Mouse (Mus musculus) embryonic facial prominence, embryonic 14.5 days (tissue): ENCODE data around the gene Epop. TPM values are rescaled to one million over a fixed set of nuclear protein-coding genes. Genes with fewer than 3 reads are reported as not detected.

Source experiments
- ATAC-seq: fragments of 200-750 bp; cut with Nextera tagmentation; 2 replicates; pipeline ENCODE4 v1.8.0; 2017; ENCODE audit warnings: low read depth, moderate number of reproducible peaks, moderate TSS enrichment
- DNase-seq: peaks from one replicate; pipeline ENCODE4 v3.0.0-alpha.2; 2015; ENCODE audit warnings: low spot score
- H3K27ac ChIP-seq: fragments of 300-500 bp; sonication (generic); replicated peaks from 2 replicates; pipeline ENCODE4 v1.5.1; 2014; ENCODE audit warnings: low read depth, mild to moderate bottlenecking, low read length, moderate library complexity
- H3K27me3 ChIP-seq: fragments of 300-500 bp; sonication (generic); replicated peaks from 2 replicates; pipeline ENCODE4 v1.6.1; 2014; ENCODE audit warnings: low read length; ENCODE audit not compliant: control insufficient read depth, insufficient read depth
- H3K36me3 ChIP-seq: fragments of 300-500 bp; sonication (generic); 2 replicates; pipeline ENCODE4 v1.6.1; 2014; ENCODE audit warnings: low read length, mixed read lengths; ENCODE audit not compliant: control insufficient read depth, insufficient read depth
- H3K4me1 ChIP-seq: fragments of 300-500 bp; sonication (generic); 2 replicates; pipeline ENCODE4 v1.6.1; 2014; ENCODE audit warnings: antibody characterized with exemption, low read length; ENCODE audit not compliant: control insufficient read depth, insufficient read depth
- H3K4me2 ChIP-seq: fragments of 300-500 bp; sonication (generic); 2 replicates; pipeline ENCODE4 v1.6.1; 2014; ENCODE audit warnings: low read depth, mild to moderate bottlenecking, low read length, moderate library complexity, mixed read lengths
- H3K4me3 ChIP-seq: fragments of 300-500 bp; sonication (generic); 2 replicates; pipeline ENCODE4 v1.5.1; 2014; ENCODE audit warnings: low read depth, mild to moderate bottlenecking, low read length
- H3K9ac ChIP-seq: fragments of 300-500 bp; sonication (generic); 2 replicates; pipeline ENCODE4 v1.6.1; 2014; ENCODE audit warnings: low read depth, mild to moderate bottlenecking, low read length, moderate library complexity, mixed read lengths
- H3K9me3 ChIP-seq: fragments of 300-500 bp; sonication (generic); 2 replicates; pipeline ENCODE4 v1.6.1; 2016; ENCODE audit warnings: low read length; ENCODE audit not compliant: control insufficient read depth
- whole genome bisulfite sequencing: fragments of 180-500 bp; shearing (Covaris S2); extraction: QIAGEN DNeasy Blood & Tissue Kit; methylation state at CpG from one replicate; pipeline ENCODE4 v1.1.7; 2014; 5-methylcytosine and 5-hydroxymethylcytosine counted together
- polyA plus RNA-seq: library from polyadenylated mRNA; unstranded; fragments of >200 nt; fragmentation: Nextera tagmentation; extraction: Ambion mirVana; gene quantifications from 2 replicates; pipeline ENCODE4 v1.2.1, GENCODE M21; 2014

Epop gene
- polyA plus RNA-seq, 1 experiment from 2014 or later, result 2.4 TPM

DNA sequence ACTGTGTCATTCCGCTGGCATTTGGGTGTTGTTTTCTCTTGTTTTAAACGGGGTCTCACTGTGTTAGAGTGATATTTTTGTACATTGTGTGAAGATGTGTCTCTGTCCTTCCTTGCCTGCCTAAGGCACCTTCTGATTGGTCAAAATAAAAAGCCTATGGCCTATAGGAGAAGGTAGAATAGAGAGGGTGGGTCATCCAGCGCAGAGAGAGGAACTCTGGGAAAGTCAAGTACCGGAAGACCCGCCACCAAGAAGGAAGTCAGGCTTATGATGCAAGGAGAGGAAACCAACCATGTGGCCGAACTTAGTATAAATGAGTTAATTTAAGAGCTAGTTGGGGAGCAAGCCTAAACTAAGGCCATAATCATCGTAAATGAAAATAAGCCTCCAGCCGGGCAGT lies 30.4 kb downstream of the Epop start:
- H3K4me1 ChIP-seq, result no peaks in the 10 kb centered on the region
- no peak overlapping the region for H3K4me3 ChIP-seq
- ATAC-seq (no peak), DNase-seq (no peak)
- H3K27me3 ChIP-seq, result no peaks in the 10 kb centered on the region
- no peak overlapping the region for H3K27ac ChIP-seq
- 0 out of 2 replicates have a peak, but pooled peaks cover 8% of the 10 kb centered on the region for H3K9me3 ChIP-seq
- no peaks in the 10 kb centered on the region for H3K36me3 ChIP-seq
- 89% methylated on average over 8 of the region's 8 CpGs for WGBS
- no peak overlapping the region for H3K9ac ChIP-seq
- no peak overlapping the region for H3K4me2 ChIP-seq

DNA sequence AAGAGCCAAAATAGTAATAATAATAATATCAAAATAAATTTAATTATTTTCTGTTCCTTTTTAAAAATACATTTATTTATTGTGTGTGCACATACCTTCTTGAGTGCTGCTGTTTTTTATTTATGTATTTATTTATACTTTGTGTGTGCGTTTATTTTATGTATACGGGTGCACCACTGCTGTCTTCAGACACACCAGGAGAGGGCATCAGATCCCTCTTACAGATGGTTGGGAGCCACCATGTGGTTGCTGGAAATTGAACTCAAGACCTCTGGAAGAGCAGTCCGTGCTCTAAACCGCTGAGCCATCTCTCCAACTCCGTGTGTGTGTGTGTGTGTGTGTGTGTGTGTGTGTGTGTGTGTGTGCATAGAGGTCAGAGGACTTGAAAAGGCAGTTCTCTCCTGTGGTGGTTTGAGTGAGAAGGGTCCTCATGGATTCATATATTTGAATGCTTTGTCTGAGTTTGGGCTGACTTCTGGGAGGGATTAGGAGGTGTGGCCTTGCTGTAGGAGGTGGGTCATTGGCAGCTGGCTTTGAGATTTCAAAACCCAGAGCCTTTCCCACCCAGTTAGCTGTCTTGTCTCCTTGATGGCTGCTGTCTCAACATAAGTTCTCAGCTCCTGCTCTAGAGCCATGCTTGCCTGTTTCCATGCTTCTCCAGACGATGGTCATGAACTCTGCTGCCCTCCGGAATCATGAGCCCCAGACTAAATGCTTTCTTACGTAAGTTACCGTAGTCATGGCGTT lies 31.4 kb downstream of the Epop start:
- H3K9me3 ChIP-seq, result 0 out of 2 replicates have a peak, but pooled peaks cover 8% of the 10 kb centered on the region
- no peak for ATAC-seq
- H3K27ac ChIP-seq, result no peak overlapping the region
- H3K36me3 ChIP-seq, result no peaks in the 10 kb centered on the region
- H3K4me3 ChIP-seq, result no peak overlapping the region
- H3K4me2 ChIP-seq, result no peak overlapping the region
- no peak overlapping the region for H3K9ac ChIP-seq
- H3K27me3 ChIP-seq, result no peaks in the 10 kb centered on the region
- no peak for DNase-seq
- H3K4me1 ChIP-seq, result no peaks in the 10 kb centered on the region
- 76% methylated on average over 10 of the region's 10 CpGs for WGBS

DNA sequence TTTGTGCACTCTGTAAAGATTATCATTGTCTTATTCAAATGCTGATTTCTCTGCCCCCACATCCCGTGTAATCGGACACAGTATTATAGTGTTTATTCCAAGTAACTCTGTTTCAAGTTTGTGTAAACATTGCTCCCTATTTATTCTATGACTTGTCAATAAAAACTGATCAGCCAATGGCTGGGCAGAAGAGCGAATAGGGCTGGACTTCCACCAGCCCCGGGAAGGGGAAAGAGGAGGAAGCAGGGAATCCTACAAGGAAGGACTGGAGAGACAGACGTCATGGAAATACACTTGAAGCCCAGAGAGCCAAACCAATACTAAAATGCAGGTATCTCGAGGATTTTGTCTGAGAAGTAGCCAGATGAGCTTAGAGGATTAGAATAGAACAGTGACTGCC lies 35.4 kb downstream of the Epop start:
- no peak overlapping the region for H3K27ac ChIP-seq
- H3K4me2 ChIP-seq, result no peak overlapping the region
- H3K9ac ChIP-seq, result no peak overlapping the region
- H3K4me1 ChIP-seq, result no peaks in the 10 kb centered on the region
- no peak overlapping the region for H3K4me3 ChIP-seq
- no peak for ATAC-seq
- H3K9me3 ChIP-seq, result 0 out of 2 replicates have a peak, but pooled peaks cover 3% of the 10 kb centered on the region
- DNase-seq, result no peak
- H3K36me3 ChIP-seq, result no peaks in the 10 kb centered on the region
- 49% methylated on average over 6 of the region's 6 CpGs for WGBS
- H3K27me3 ChIP-seq, result no peaks in the 10 kb centered on the region

DNA sequence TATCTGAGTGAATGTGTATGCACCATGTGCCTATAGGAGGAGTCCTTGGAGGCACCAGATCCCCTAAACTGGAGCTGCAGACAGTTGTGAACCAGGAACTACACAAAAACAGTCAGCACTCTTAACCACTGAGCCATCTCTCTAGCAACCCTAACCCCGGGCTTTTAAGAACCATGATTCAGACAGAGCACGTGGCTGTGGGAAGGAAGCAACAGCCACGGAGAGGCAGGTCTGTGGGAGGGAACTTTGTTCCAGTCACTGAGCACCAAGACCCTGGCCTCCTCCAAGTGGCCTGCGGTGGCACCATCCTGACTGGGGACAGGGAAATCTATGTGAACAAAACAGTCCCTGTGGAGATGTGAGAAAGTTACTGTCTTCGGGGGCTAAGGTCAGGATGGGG lies 37.6 kb downstream of the Epop start:
- no peaks in the 10 kb centered on the region for H3K36me3 ChIP-seq
- WGBS, result 41% methylated on average over 5 of the region's 5 CpGs
- H3K27me3 ChIP-seq, result no peaks in the 10 kb centered on the region
- H3K4me3 ChIP-seq, result no peak overlapping the region
- DNase-seq (no peak), ATAC-seq (no peak)
- no peak overlapping the region for H3K27ac ChIP-seq
- 0 out of 2 replicates have a peak, but pooled peaks cover 2% of the 10 kb centered on the region for H3K9me3 ChIP-seq
- H3K4me2 ChIP-seq, result no peak overlapping the region
- no peaks in the 10 kb centered on the region for H3K4me1 ChIP-seq
- H3K9ac ChIP-seq, result no peak overlapping the region

DNA sequence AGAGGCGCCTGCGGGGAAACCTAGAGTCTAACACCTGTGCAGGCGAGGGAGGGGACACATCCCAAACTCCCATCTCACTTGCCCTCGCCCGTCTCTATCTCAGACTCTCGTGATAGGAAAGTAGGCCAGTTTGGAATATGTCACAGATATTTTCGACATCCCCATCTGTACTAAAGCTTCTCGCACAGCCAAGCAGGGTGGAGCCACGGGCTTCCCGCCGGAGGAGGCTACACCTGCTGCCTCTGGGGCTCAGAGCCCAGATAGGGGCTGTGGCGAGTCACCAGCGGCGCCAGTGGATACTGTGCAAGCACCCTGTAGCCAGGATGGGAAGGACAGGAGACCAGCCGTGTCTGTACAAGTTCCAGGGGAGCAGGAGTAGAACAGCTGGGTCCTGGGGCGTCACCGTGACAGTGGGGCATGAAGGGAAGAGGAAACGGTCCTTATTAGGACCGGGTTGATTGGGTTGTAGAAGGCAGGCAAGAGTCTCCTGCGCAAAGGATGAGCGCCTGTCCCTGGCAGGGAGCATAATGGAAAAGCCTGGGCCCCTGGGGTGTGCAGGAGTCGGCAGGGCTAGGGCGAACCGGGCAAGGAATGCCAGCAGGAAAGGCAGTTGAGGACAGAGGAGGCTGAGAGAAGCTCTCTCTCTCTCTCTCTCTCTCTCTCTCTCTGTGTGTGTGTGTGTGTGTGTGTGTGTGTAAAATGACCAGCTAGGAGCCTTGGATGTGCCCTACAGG lies 39.1 kb downstream of the Epop start:
- Histone ChIP-seq H3K27me3 (no peaks in the 10 kb centered on the region; the same call in 1 of the 2 replicates), H3K4me3 (no peak overlapping the region), H3K4me1 (no peaks in the 10 kb centered on the region), H3K36me3 (no peaks in the 10 kb centered on the region), H3K4me2 (no peak overlapping the region), H3K9ac (no peak overlapping the region), H3K27ac (no peak overlapping the region), H3K9me3 (0 out of 2 replicates have a peak, but pooled peaks cover 2% of the 10 kb centered on the region)
- 31% methylated on average over 24 of the region's 24 CpGs for WGBS
- ATAC-seq, result peak; percentile 39; the same call in 1 of the 2 replicates
- DNase-seq, result no peak

DNA sequence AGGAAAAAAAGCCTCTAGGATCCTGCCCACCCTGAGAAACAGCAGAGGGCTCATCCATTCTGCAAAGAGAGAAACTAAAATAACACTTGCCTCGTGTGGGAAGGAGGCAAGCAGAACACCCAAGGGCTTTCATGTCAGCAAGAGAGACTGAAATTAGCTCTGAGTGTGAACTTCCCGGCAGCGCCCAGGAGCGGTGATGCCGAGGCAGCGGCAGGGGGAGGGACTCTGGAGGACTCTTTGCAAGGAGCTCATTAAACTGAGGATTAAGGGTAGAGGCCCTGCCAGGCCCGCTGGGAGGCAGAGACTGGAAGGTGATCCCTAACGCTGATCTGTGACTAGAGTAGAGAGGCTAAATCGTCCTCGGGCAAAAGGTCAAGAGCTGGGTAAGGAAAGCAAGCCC lies 40.3 kb downstream of the Epop start:
- 0 out of 2 replicates have a peak, but pooled peaks cover under 1% of the 10 kb centered on the region for H3K9me3 ChIP-seq
- WGBS, result 2% methylated on average over 10 of the region's 10 CpGs
- no peak overlapping the region for H3K9ac ChIP-seq
- no peak overlapping the region for H3K4me2 ChIP-seq
- ATAC-seq (peak; percentile 39; the same call in 1 of the 2 replicates), DNase-seq (peak; percentile 69)
- no peaks in the 10 kb centered on the region for H3K4me1 ChIP-seq
- no peak overlapping the region for H3K27ac ChIP-seq
- no peaks in the 10 kb centered on the region for H3K36me3 ChIP-seq
- no peak overlapping the region for H3K4me3 ChIP-seq
- H3K27me3 ChIP-seq, result no peaks in the 10 kb centered on the region; the same call in 1 of the 2 replicates

DNA sequence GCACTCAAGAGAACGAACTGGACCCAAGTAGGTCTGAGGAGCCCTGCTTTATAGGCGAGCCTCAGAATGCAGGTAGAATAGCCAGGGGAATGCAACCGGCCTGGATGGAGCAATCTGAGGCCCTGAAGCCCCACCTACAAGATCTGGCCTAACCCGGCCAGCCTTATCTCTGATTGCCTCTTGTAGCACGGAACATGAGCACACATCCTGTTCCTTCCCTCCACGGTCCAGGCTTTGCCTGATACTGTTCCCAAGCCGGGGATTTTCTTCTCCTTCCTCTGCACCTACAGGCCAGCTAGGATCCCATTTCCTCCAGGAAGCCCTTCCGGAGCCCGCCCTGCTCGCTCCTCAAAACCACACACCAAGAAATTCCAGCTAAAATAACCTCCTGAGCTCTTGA lies 43.6 kb downstream of the Epop start:
- ATAC-seq (no peak), DNase-seq (no peak)
- no peaks in the 10 kb centered on the region for H3K36me3 ChIP-seq
- H3K27ac ChIP-seq, result no peak overlapping the region
- no peaks in the 10 kb centered on the region; the same call in 1 of the 2 replicates for H3K27me3 ChIP-seq
- H3K4me2 ChIP-seq, result no peak overlapping the region
- H3K9ac ChIP-seq, result no peak overlapping the region
- WGBS, result 47% methylated on average over 10 of the region's 10 CpGs
- H3K4me1 ChIP-seq, result no peaks in the 10 kb centered on the region
- no peaks in the 10 kb centered on the region for H3K9me3 ChIP-seq
- no peak overlapping the region for H3K4me3 ChIP-seq

DNA sequence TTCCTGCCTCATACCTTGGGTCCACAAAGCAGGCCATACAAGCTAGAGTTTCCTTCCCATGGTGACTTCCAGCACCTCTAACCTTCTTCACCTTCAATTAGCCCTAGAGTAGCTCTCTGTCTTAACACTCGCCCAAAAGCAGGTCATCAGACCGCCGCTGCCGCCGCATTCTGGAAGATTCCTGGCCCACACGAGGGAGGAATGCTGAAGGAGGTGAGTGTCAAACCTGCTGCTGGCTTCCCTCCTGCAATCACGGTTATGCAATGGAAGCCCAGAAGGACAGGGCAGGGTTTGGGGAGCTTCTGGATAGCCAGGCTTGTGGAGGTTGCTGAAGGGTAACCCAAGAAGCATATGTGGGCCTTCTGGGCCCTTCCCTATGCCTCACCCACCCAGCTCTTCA lies 45.0 kb downstream of the Epop start:
- Histone ChIP-seq H3K4me2 (no peak overlapping the region), H3K27ac (no peak overlapping the region), H3K4me3 (no peak overlapping the region), H3K9ac (no peak overlapping the region), H3K36me3 (no peaks in the 10 kb centered on the region), H3K4me1 (no peaks in the 10 kb centered on the region), H3K27me3 (no peaks in the 10 kb centered on the region; the same call in 1 of the 2 replicates), H3K9me3 (no peaks in the 10 kb centered on the region)
- no peak for DNase-seq
- no peak for ATAC-seq
- WGBS, result 71% methylated on average over 7 of the region's 7 CpGs
